Mouse (Mus musculus): ENCODE data around the gene Colgalt1. TPM values are rescaled to one million over a fixed set of nuclear protein-coding genes. Genes with fewer than 3 reads are reported as not detected.

Colgalt1 gene
- polyA plus RNA-seq, 1 experiment from 2014 or later, result 56.2 TPM

- peak overlapping the region; percentile 99 for H3K27ac ChIP-seq (replicated peaks)
- peaks cover 10% of the 10 kb centered on the region for H3K27me3 ChIP-seq
- H3K9ac ChIP-seq (replicated peaks), result peak overlapping the region; percentile 94
- no peaks in the 10 kb centered on the region for H3K36me3 ChIP-seq
- ATAC-seq (ENCODE audit: low FRiP score, low read depth), result peak; percentile 71
- peak overlapping the region; percentile 89 for H3K4me2 ChIP-seq (replicated peaks)
- H3K9me3 ChIP-seq, result no peaks in the 10 kb centered on the region
- WGBS, result 5% methylated on average over 60 of the region's 60 CpGs
- H3K4me3 ChIP-seq, result peak overlapping the region; percentile 88
- H3K4me1 ChIP-seq, result peaks cover 27% of the 10 kb centered on the region
Observed at GRCm38 (mm10) chr8:71592374-71593170, 18.2 kb upstream of the Colgalt1 start.

- Histone ChIP-seq H3K4me3 (no peak overlapping the region), H3K27me3 (peaks cover 10% of the 10 kb centered on the region), H3K27ac (replicated peaks) (no peak overlapping the region), H3K9me3 (no peaks in the 10 kb centered on the region), H3K4me2 (replicated peaks) (peak overlapping the region; percentile 89), H3K36me3 (no peaks in the 10 kb centered on the region), H3K9ac (replicated peaks) (peak overlapping the region; percentile 94; the same call in 1 of the 2 replicates), H3K4me1 (peaks cover 27% of the 10 kb centered on the region)
- 97% methylated on average over 8 of the region's 8 CpGs for WGBS
- ATAC-seq (ENCODE audit: low FRiP score, low read depth), result no peak
Observed at GRCm38 (mm10) chr8:71593556-71594323, 17.1 kb upstream of the Colgalt1 start.

GRCm38 (mm10) chr8:71594324-71594722 is 16.5 kb upstream of the Colgalt1 start:
- Histone ChIP-seq H3K27me3 (peaks cover 14% of the 10 kb centered on the region), H3K9me3 (no peaks in the 10 kb centered on the region), H3K27ac (replicated peaks) (no peak overlapping the region), H3K9ac (replicated peaks) (no peak overlapping the region), H3K4me1 (peaks cover 27% of the 10 kb centered on the region), H3K4me2 (replicated peaks) (no peak overlapping the region), H3K4me3 (no peak overlapping the region), H3K36me3 (no peaks in the 10 kb centered on the region)
- no peak for ATAC-seq (ENCODE audit: low FRiP score, low read depth)
- 93% methylated on average over 4 of the region's 4 CpGs for WGBS

GRCm38 (mm10) chr8:71595862-71596261 is 14.9 kb upstream of the Colgalt1 start:
- peaks cover 20% of the 10 kb centered on the region for H3K27me3 ChIP-seq
- ATAC-seq (ENCODE audit: low FRiP score, low read depth), result peak; percentile 29
- no peaks in the 10 kb centered on the region for H3K9me3 ChIP-seq
- no peak overlapping the region for H3K4me2 ChIP-seq (replicated peaks)
- peak overlapping the region; percentile 10; the same call in 1 of the 2 replicates for H3K4me3 ChIP-seq
- 6% methylated on average over 27 of the region's 27 CpGs for WGBS
- H3K36me3 ChIP-seq, result 0 out of 2 replicates have a peak, but pooled peaks cover 9% of the 10 kb centered on the region
- no peak overlapping the region for H3K27ac ChIP-seq (replicated peaks)
- H3K9ac ChIP-seq (replicated peaks), result no peak overlapping the region
- peaks cover 25% of the 10 kb centered on the region for H3K4me1 ChIP-seq

- Histone ChIP-seq H3K36me3 (0 out of 2 replicates have a peak, but pooled peaks cover 9% of the 10 kb centered on the region), H3K9ac (replicated peaks) (no peak overlapping the region), H3K27ac (replicated peaks) (no peak overlapping the region), H3K27me3 (peaks cover 25% of the 10 kb centered on the region), H3K4me1 (peaks cover 20% of the 10 kb centered on the region), H3K4me2 (replicated peaks) (no peak overlapping the region), H3K4me3 (no peak overlapping the region), H3K9me3 (no peaks in the 10 kb centered on the region)
- 62% methylated on average over 6 of the region's 6 CpGs for WGBS
- ATAC-seq (ENCODE audit: low FRiP score, low read depth), result no peak
Observed at GRCm38 (mm10) chr8:71596384-71596783, 14.4 kb upstream of the Colgalt1 start.

- no peak overlapping the region for H3K27ac ChIP-seq (replicated peaks)
- H3K9me3 ChIP-seq, result no peaks in the 10 kb centered on the region
- ATAC-seq (ENCODE audit: low FRiP score, low read depth), result no peak
- 0 out of 2 replicates have a peak, but pooled peaks cover 9% of the 10 kb centered on the region for H3K36me3 ChIP-seq
- 83% methylated on average over 4 of the region's 4 CpGs for WGBS
- H3K4me2 ChIP-seq (replicated peaks), result no peak overlapping the region
- H3K27me3 ChIP-seq, result peaks cover 29% of the 10 kb centered on the region
- no peak overlapping the region for H3K4me3 ChIP-seq
- H3K4me1 ChIP-seq, result peaks cover 20% of the 10 kb centered on the region
- no peak overlapping the region for H3K9ac ChIP-seq (replicated peaks)
Observed at GRCm38 (mm10) chr8:71596798-71597197, 14.0 kb upstream of the Colgalt1 start.

GRCm38 (mm10) chr8:71597451-71597850 is 13.3 kb upstream of the Colgalt1 start, which contains the start of gene Fam129c:
Gene Fam129c (plus strand): TSS chr8:71597648.
- Histone ChIP-seq H3K4me1 (peaks cover 26% of the 10 kb centered on the region), H3K27ac (replicated peaks) (no peak within 1 kb of the TSS), H3K36me3 (0 out of 2 replicates have a peak, but pooled peaks cover 9% of the 10 kb centered on the region), H3K9ac (replicated peaks) (no peak within 1 kb of the TSS), H3K4me3 (no peak within 1 kb of the TSS), H3K4me2 (replicated peaks) (no peak within 1 kb of the TSS), H3K27me3 (peaks cover 36% of the 10 kb centered on the region), H3K9me3 (no peaks in the 10 kb centered on the region)
- ATAC-seq (ENCODE audit: low FRiP score, low read depth), result no peak
- WGBS, result 91% methylated on average over 3 of the region's 3 CpGs

GRCm38 (mm10) chr8:71598375-71598774 is 12.4 kb upstream of the Colgalt1 start:
- Histone ChIP-seq H3K9me3 (no peaks in the 10 kb centered on the region), H3K27me3 (peaks cover 45% of the 10 kb centered on the region), H3K36me3 (0 out of 2 replicates have a peak, but pooled peaks cover 9% of the 10 kb centered on the region), H3K27ac (replicated peaks) (no peak overlapping the region), H3K4me3 (no peak overlapping the region), H3K9ac (replicated peaks) (no peak overlapping the region), H3K4me2 (replicated peaks) (no peak overlapping the region), H3K4me1 (peaks cover 26% of the 10 kb centered on the region)
- ATAC-seq (ENCODE audit: low FRiP score, low read depth), result no peak

- peaks cover 50% of the 10 kb centered on the region for H3K27me3 ChIP-seq
- no peaks in the 10 kb centered on the region for H3K9me3 ChIP-seq
- no peak overlapping the region for H3K9ac ChIP-seq (replicated peaks)
- 0 out of 2 replicates have a peak, but pooled peaks cover 9% of the 10 kb centered on the region for H3K36me3 ChIP-seq
- no peak overlapping the region for H3K27ac ChIP-seq (replicated peaks)
- WGBS, result 95% methylated on average over 5 of the region's 5 CpGs
- no peak overlapping the region for H3K4me2 ChIP-seq (replicated peaks)
- H3K4me3 ChIP-seq, result no peak overlapping the region
- no peak for ATAC-seq (ENCODE audit: low FRiP score, low read depth)
- H3K4me1 ChIP-seq, result peaks cover 21% of the 10 kb centered on the region
Observed at GRCm38 (mm10) chr8:71598841-71599240, 12.0 kb upstream of the Colgalt1 start.

GRCm38 (mm10) chr8:71601939-71602665 is 8.7 kb upstream of the Colgalt1 start:
- Histone ChIP-seq H3K4me1 (peaks cover 15% of the 10 kb centered on the region; the same call in 1 of the 2 replicates), H3K4me3 (peak overlapping the region; percentile 28), H3K9me3 (no peaks in the 10 kb centered on the region), H3K27me3 (peaks cover 67% of the 10 kb centered on the region), H3K36me3 (0 out of 2 replicates have a peak, but pooled peaks cover 9% of the 10 kb centered on the region), H3K9ac (replicated peaks) (peak overlapping the region; percentile 15), H3K27ac (replicated peaks) (no peak overlapping the region), H3K4me2 (replicated peaks) (peak overlapping the region; percentile 39)
- ATAC-seq (ENCODE audit: low FRiP score, low read depth), result peak; percentile 23; the same call in 1 of the 2 replicates
- 4% methylated on average over 59 of the region's 65 CpGs for WGBS

GRCm38 (mm10) chr8:71602666-71603334 is 8.0 kb upstream of the Colgalt1 start:
- 1% methylated on average over 32 of the region's 32 CpGs for WGBS
- peaks cover 67% of the 10 kb centered on the region for H3K27me3 ChIP-seq

More at GRCm38 (mm10) chr8:71602666-71603334, 8.0 kb upstream of the Colgalt1 start:
- Histone ChIP-seq H3K36me3 (0 out of 2 replicates have a peak, but pooled peaks cover 9% of the 10 kb centered on the region), H3K27ac (replicated peaks) (no peak overlapping the region), H3K9me3 (no peaks in the 10 kb centered on the region), H3K4me2 (replicated peaks) (peak overlapping the region; percentile 39), H3K9ac (replicated peaks) (peak overlapping the region; percentile 28), H3K4me3 (peak overlapping the region; percentile 28), H3K4me1 (peaks cover 15% of the 10 kb centered on the region; the same call in 1 of the 2 replicates)
- peak; percentile 52 for ATAC-seq (ENCODE audit: low FRiP score, low read depth)

Measured in midbrain, embryonic 12.5 days (tissue).